Mouse (Mus musculus): ENCODE data around the gene Cpa4. TPM values are rescaled to one million over a fixed set of nuclear protein-coding genes. Genes with fewer than 3 reads are reported as not detected.
A peak's percentile ranks its signal among the peaks of the same experiment; 100 is the strongest.

Cpa4 gene
- polyA plus RNA-seq, 1 experiment from 2014 or later: 0.08 TPM

DNA sequence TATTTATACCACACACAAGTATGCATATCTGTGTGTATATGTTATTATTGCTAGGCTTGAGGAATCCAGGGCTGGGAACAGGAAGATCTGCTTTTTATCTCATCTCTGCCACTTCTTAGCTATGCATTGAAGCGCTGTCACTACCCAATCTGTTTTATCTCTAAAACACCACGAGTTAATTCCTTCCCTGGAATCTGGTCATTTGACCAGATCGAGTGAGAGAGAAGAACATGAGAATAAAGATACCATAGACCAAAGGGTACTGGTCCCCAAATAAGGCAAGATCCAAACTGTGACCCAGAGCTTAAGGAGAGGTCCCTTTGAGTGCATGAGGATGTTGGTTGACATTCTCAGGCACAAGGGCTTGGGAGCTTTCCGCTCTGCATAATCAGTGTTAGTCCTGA lies 53.8 kb downstream of the Cpa4 start:
- H3K4me3 ChIP-seq (ENCODE audit: low read length): no peak overlapping the region
- no peaks in the 10 kb centered on the region for H3K9me3 ChIP-seq (ENCODE audit: control insufficient read depth, low read length)
- H3K27ac ChIP-seq (ENCODE audit: low read length): peak overlapping the region; percentile 72
- ATAC-seq (ENCODE audit: low read depth): peak; percentile 84
- no peaks in the 10 kb centered on the region for H3K27me3 ChIP-seq (ENCODE audit: control insufficient read depth, insufficient read depth, low read depth, low read length)
- WGBS: 35% methylated on average over 4 of the region's 4 CpGs
- no peak overlapping the region for H3K4me2 ChIP-seq (ENCODE audit: low read depth, low read length)
- peaks cover 13% of the 10 kb centered on the region for H3K4me1 ChIP-seq (replicated peaks; ENCODE audit: control insufficient read depth, insufficient read depth, low read length)
- H3K36me3 ChIP-seq (ENCODE audit: control insufficient read depth, insufficient read depth, low read length): no peaks in the 10 kb centered on the region
- no peak overlapping the region for H3K9ac ChIP-seq (ENCODE audit: low read length)

GRCm38 (mm10) chr6:30624763-30625162 lies 56.6 kb downstream of the Cpa4 start:
- Histone ChIP-seq H3K9me3 (ENCODE audit: control insufficient read depth, low read length) (no peaks in the 10 kb centered on the region), H3K27me3 (ENCODE audit: control insufficient read depth, insufficient read depth, low read depth, low read length) (no peaks in the 10 kb centered on the region), H3K4me1 (replicated peaks; ENCODE audit: control insufficient read depth, insufficient read depth, low read length) (peaks cover 3% of the 10 kb centered on the region), H3K36me3 (ENCODE audit: control insufficient read depth, insufficient read depth, low read length) (no peaks in the 10 kb centered on the region), H3K4me3 (ENCODE audit: low read length) (no peak overlapping the region), H3K4me2 (ENCODE audit: low read depth, low read length) (no peak overlapping the region), H3K27ac (ENCODE audit: low read length) (no peak overlapping the region), H3K9ac (ENCODE audit: low read length) (no peak overlapping the region)
- no peak for ATAC-seq (ENCODE audit: low read depth)
- WGBS: 80% methylated on average over 9 of the region's 9 CpGs

- H3K4me3 ChIP-seq (ENCODE audit: low read length): no peak overlapping the region
- H3K27me3 ChIP-seq (ENCODE audit: control insufficient read depth, insufficient read depth, low read depth, low read length): no peaks in the 10 kb centered on the region
- H3K4me1 ChIP-seq (replicated peaks; ENCODE audit: control insufficient read depth, insufficient read depth, low read length): no peaks in the 10 kb centered on the region
- no peak for ATAC-seq (ENCODE audit: low read depth)
- H3K27ac ChIP-seq (ENCODE audit: low read length): no peak overlapping the region
- no peaks in the 10 kb centered on the region for H3K36me3 ChIP-seq (ENCODE audit: control insufficient read depth, insufficient read depth, low read length)
- no peak overlapping the region for H3K4me2 ChIP-seq (ENCODE audit: low read depth, low read length)
- WGBS: 29% methylated on average over 6 of the region's 6 CpGs
- H3K9ac ChIP-seq (ENCODE audit: low read length): no peak overlapping the region
- no peaks in the 10 kb centered on the region for H3K9me3 ChIP-seq (ENCODE audit: control insufficient read depth, low read length)
Observed at GRCm38 (mm10) chr6:30628152-30628551, 60.0 kb downstream of the Cpa4 start.

- Histone ChIP-seq H3K4me1 (replicated peaks; ENCODE audit: control insufficient read depth, insufficient read depth, low read length) (0 out of 2 replicates have a peak, but pooled peaks cover 5% of the 10 kb centered on the region), H3K9ac (ENCODE audit: low read length) (no peak overlapping the region), H3K36me3 (ENCODE audit: control insufficient read depth, insufficient read depth, low read length) (no peaks in the 10 kb centered on the region), H3K4me2 (ENCODE audit: low read depth, low read length) (no peak overlapping the region), H3K4me3 (ENCODE audit: low read length) (no peak overlapping the region), H3K9me3 (ENCODE audit: control insufficient read depth, low read length) (no peaks in the 10 kb centered on the region), H3K27me3 (ENCODE audit: control insufficient read depth, insufficient read depth, low read depth, low read length) (no peaks in the 10 kb centered on the region), H3K27ac (ENCODE audit: low read length) (no peak overlapping the region)
- no peak for ATAC-seq (ENCODE audit: low read depth)
- 85% methylated on average over 1 of the region's 1 CpGs for WGBS
Observed at GRCm38 (mm10) chr6:30629989-30630388, 61.8 kb downstream of the Cpa4 start.

DNA sequence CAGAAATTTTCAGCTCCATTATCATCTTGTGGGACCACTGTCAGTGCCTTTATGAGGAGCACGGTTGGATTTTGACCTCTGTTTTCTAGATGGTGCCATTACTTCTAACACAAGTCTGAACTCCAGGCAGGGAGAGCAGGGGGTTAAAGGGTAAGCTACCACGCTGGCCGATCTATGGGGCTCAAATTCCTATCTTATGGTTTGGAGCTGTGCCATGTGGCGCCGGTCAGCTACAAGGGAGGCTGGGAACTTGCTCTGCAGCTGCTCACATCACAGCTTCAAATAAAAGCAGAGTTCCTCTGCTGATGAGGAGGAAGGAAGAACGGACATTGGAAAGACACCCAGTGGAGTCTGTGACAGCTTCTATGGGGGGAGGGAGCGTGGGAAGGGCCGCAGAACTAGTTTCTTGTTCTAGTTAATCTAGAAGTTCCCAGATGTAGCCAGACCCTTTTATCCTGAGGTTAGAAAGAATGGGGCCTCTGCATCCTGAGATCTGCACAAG lies 67.2 kb downstream of the Cpa4 start:
- no peaks in the 10 kb centered on the region for H3K36me3 ChIP-seq (ENCODE audit: control insufficient read depth, insufficient read depth, low read length)
- 14% methylated on average over 8 of the region's 8 CpGs for WGBS
- H3K4me1 ChIP-seq (replicated peaks; ENCODE audit: control insufficient read depth, insufficient read depth, low read length): peaks cover 21% of the 10 kb centered on the region
- no peak overlapping the region for H3K4me3 ChIP-seq (ENCODE audit: low read length)
- no peaks in the 10 kb centered on the region for H3K9me3 ChIP-seq (ENCODE audit: control insufficient read depth, low read length)
- H3K27me3 ChIP-seq (ENCODE audit: control insufficient read depth, insufficient read depth, low read depth, low read length): no peaks in the 10 kb centered on the region
- H3K4me2 ChIP-seq (ENCODE audit: low read depth, low read length): no peak overlapping the region
- H3K27ac ChIP-seq (ENCODE audit: low read length): peak overlapping the region; percentile 36
- peak; percentile 70 for ATAC-seq (ENCODE audit: low read depth)
- H3K9ac ChIP-seq (ENCODE audit: low read length): 0 out of 2 replicates have a peak overlapping the region, but pooled peaks have one; percentile 5

DNA sequence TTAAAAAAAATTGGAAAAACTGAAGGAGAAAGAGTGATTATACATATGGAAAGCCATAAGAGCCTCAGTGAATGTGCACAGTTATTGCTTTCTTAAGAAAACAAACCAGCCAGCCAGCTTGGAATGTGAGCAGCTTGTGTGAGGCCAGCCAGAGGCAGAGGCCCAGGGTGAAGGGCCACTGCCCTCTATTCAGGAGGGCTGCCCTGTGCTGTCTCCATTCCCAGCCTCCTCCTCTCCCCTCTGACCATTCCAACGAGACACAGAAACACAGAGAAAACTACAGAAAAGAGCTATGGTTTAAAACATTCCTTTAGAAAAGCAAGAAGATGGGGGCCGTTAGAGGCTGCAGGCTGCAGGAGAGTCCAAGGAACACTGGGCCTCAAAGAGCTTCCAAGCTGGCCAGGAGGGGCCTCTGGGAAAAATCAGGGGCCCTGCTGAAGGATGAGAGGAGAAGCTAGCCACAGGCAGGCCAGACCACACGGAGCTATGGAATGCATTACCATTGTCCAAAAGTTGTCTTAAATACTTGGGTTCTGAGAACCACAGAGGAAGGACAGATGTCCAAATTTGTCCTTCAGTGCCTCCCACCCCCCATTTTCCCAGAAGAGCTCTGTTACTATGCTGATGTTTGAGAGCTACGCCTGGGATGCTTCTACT lies 68.1 kb downstream of the Cpa4 start:
- Histone ChIP-seq H3K36me3 (ENCODE audit: control insufficient read depth, insufficient read depth, low read length) (no peaks in the 10 kb centered on the region), H3K4me1 (replicated peaks; ENCODE audit: control insufficient read depth, insufficient read depth, low read length) (peaks cover 21% of the 10 kb centered on the region), H3K9ac (ENCODE audit: low read length) (peak overlapping the region; percentile 31; the same call in 1 of the 2 replicates), H3K4me3 (ENCODE audit: low read length) (no peak overlapping the region), H3K27ac (ENCODE audit: low read length) (peak overlapping the region; percentile 85), H3K9me3 (ENCODE audit: control insufficient read depth, low read length) (no peaks in the 10 kb centered on the region), H3K27me3 (ENCODE audit: control insufficient read depth, insufficient read depth, low read depth, low read length) (no peaks in the 10 kb centered on the region), H3K4me2 (ENCODE audit: low read depth, low read length) (no peak overlapping the region)
- 40% methylated on average over 4 of the region's 4 CpGs for WGBS
- peak; percentile 39 for ATAC-seq (ENCODE audit: low read depth)

- H3K27me3 ChIP-seq (ENCODE audit: control insufficient read depth, insufficient read depth, low read depth, low read length): no peaks in the 10 kb centered on the region
- H3K4me2 ChIP-seq (ENCODE audit: low read depth, low read length): no peak within 1 kb of the TSS
- no peak within 1 kb of the TSS for H3K27ac ChIP-seq (ENCODE audit: low read length)
- H3K4me1 ChIP-seq (replicated peaks; ENCODE audit: control insufficient read depth, insufficient read depth, low read length): peaks cover 21% of the 10 kb centered on the region
- ATAC-seq (ENCODE audit: low read depth): no peak
- 64% methylated on average over 5 of the region's 5 CpGs for WGBS
- H3K4me3 ChIP-seq (ENCODE audit: low read length): no peak within 1 kb of the TSS
- H3K36me3 ChIP-seq (ENCODE audit: control insufficient read depth, insufficient read depth, low read length): no peaks in the 10 kb centered on the region
- no peaks in the 10 kb centered on the region for H3K9me3 ChIP-seq (ENCODE audit: control insufficient read depth, low read length)
- H3K9ac ChIP-seq (ENCODE audit: low read length): no peak within 1 kb of the TSS
Observed at GRCm38 (mm10) chr6:30638674-30639268, 70.6 kb downstream of the Cpa4 start, which contains the start of gene Cpa1. Gene Cpa1 (plus strand): TSS chr6:30639218.

Other genes starting within 250 kb of the Cpa4 start
- gene Zc3hc1, start 177.3 kb upstream of the Cpa4 start, polyA plus RNA-seq (2015; fragmentation: Nextera tagmentation; extraction: Ambion mirVana): 53.5 and 56.3 TPM in 2 replicates
- 19.3 and 22.6 TPM in 2 replicates for gene Klhdc10, start 166.5 kb upstream of the Cpa4 start, polyA plus RNA-seq (2015; fragmentation: Nextera tagmentation; extraction: Ambion mirVana)
- gene Tmem209, start 58.6 kb upstream of the Cpa4 start, polyA plus RNA-seq (2015; fragmentation: Nextera tagmentation; extraction: Ambion mirVana): 33.9 and 38.5 TPM in 2 replicates
- gene Ssmem1, start 58.5 kb upstream of the Cpa4 start, polyA plus RNA-seq (2015; fragmentation: Nextera tagmentation; extraction: Ambion mirVana): 0.19 TPM in 1 of 2 replicates, not detected in the other
- gene Cpa2, start 26.8 kb upstream of the Cpa4 start, polyA plus RNA-seq (2015; fragmentation: Nextera tagmentation; extraction: Ambion mirVana): 5.2 and 6.0 TPM in 2 replicates
- gene Cpa5, start 42.6 kb downstream of the Cpa4 start, polyA plus RNA-seq (2015; fragmentation: Nextera tagmentation; extraction: Ambion mirVana): 0.33 TPM in 1 of 2 replicates, not detected in the other
- 5.4 and 5.7 TPM in 2 replicates for gene Cpa1, start 70.8 kb downstream of the Cpa4 start, polyA plus RNA-seq (2015; fragmentation: Nextera tagmentation; extraction: Ambion mirVana)
- gene Cep41, start 125.4 kb downstream of the Cpa4 start, polyA plus RNA-seq (2015; fragmentation: Nextera tagmentation; extraction: Ambion mirVana): 15.6 and 16.0 TPM in 2 replicates
- gene Mest, start 155.2 kb downstream of the Cpa4 start, polyA plus RNA-seq (2015; fragmentation: Nextera tagmentation; extraction: Ambion mirVana): 1,483 and 1,593 TPM in 2 replicates